Mouse (Mus musculus): ENCODE measurements around the gene Slc7a11. TPM values are rescaled to one million over a fixed set of nuclear protein-coding genes. Genes with fewer than 3 reads are reported as not detected.

The Slc7a11 gene
- polyA plus RNA-seq, 1 experiment from 2014 or later: 2.7 TPM

DNA sequence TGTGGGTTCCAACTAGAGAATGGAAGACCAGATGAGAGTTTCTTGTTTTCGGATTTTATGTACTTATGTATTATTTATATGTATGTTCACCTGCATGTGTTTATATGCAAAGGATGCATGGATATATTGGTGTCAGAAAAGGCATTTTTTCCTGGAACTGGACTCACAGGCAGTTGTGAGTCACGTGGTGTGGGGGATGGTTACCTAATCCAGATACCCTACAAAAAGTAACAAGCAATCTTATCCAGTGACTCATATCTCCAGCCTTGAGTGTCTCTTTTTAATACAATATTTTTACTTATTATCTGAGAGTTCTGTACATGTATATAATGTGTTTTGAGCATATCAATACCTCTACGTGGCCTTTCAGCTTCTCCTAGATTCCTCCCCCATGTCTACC, 469.4 kb downstream of the Slc7a11 start:
- Histone ChIP-seq H3K9ac (ENCODE audit: low read depth, low read length) (no peak overlapping the region), H3K4me1 (ENCODE audit: control insufficient read depth, insufficient read depth, low read length) (no peaks in the 10 kb centered on the region), H3K36me3 (ENCODE audit: control insufficient read depth, insufficient read depth, low read length) (no peaks in the 10 kb centered on the region), H3K4me2 (ENCODE audit: low read length) (no peak overlapping the region), H3K27me3 (ENCODE audit: control insufficient read depth, insufficient read depth, low read depth, low read length) (no peaks in the 10 kb centered on the region), H3K9me3 (replicated peaks; ENCODE audit: control insufficient read depth, low read length, poor library complexity, severe bottlenecking) (no peaks in the 10 kb centered on the region), H3K4me3 (ENCODE audit: low read depth, low read length) (no peak overlapping the region), H3K27ac (ENCODE audit: low read length) (no peak overlapping the region)
- ATAC-seq: no peak
- WGBS: 91% methylated on average over 3 of the region's 3 CpGs

DNA sequence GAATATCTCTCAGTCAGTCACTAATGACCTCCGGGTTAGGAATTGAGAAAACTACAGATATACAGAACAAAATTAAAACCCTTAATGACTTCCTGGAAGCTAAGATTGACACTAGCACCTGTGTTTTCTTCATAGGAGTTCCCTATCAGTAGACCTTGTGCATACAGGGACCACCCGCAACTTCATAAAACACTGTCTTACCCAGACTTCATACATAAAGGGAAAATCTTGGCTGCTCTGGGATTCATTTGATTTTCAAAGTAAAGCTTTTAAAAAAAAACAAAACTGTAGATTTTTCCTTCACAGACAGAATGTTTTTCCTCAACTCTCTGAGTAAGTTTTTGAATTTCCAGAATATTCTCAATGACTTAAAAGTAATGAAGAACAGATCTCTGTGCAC, 477.8 kb downstream of the Slc7a11 start:
- Histone ChIP-seq H3K27me3 (ENCODE audit: control insufficient read depth, insufficient read depth, low read depth, low read length) (no peaks in the 10 kb centered on the region), H3K4me2 (ENCODE audit: low read length) (no peak overlapping the region), H3K4me3 (ENCODE audit: low read depth, low read length) (no peak overlapping the region), H3K4me1 (ENCODE audit: control insufficient read depth, insufficient read depth, low read length) (no peaks in the 10 kb centered on the region), H3K9ac (ENCODE audit: low read depth, low read length) (no peak overlapping the region), H3K27ac (ENCODE audit: low read length) (no peak overlapping the region), H3K9me3 (replicated peaks; ENCODE audit: control insufficient read depth, low read length, poor library complexity, severe bottlenecking) (no peaks in the 10 kb centered on the region), H3K36me3 (ENCODE audit: control insufficient read depth, insufficient read depth, low read length) (no peaks in the 10 kb centered on the region)
- no peak for ATAC-seq
- WGBS: 94% methylated on average over 2 of the region's 2 CpGs

DNA sequence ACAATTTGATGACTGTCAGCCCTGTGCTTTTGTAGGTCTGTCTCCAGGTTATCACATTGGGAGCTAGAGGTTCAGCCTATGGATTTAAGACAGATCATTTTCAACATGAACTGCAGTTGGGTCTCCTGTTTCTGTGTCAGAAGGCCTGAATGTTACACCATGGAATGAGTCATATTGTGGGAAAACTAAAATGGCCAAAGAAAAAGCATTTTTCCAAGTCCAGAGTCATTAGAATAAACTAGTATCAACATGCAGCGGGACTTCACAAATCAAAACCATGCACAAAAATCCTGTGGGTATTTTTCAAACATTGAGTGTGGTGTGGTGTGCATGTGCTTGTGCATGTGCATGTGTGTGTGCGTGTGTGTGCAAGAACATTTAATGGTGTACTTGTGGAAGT, 482.8 kb downstream of the Slc7a11 start:
- 93% methylated on average over 2 of the region's 2 CpGs for WGBS
- no peak for ATAC-seq

DNA sequence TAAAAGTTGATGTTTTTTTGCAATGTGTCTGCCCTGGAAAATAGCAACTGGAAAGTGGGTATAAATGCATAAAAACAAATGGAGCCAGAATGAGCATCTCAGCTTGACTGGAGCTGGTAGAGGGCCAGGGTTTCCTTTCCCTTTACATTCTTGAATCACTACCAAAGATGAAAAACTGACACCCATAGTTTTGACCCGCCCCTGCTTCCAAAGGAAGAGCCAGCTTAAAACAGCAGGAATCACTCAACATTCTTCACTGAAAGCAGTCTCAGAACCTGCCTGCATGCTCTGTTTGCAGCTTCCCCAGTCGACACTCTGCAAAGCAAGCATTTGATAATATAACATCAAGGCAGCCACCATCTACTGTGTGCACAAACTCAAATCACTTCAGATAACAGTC, 496.6 kb downstream of the Slc7a11 start:
- Histone ChIP-seq H3K4me2 (ENCODE audit: low read length) (no peak overlapping the region), H3K27me3 (ENCODE audit: control insufficient read depth, insufficient read depth, low read depth, low read length) (no peaks in the 10 kb centered on the region), H3K27ac (ENCODE audit: low read length) (no peak overlapping the region), H3K9me3 (replicated peaks; ENCODE audit: control insufficient read depth, low read length, poor library complexity, severe bottlenecking) (no peaks in the 10 kb centered on the region), H3K9ac (ENCODE audit: low read depth, low read length) (no peak overlapping the region), H3K36me3 (ENCODE audit: control insufficient read depth, insufficient read depth, low read length) (no peaks in the 10 kb centered on the region), H3K4me1 (ENCODE audit: control insufficient read depth, insufficient read depth, low read length) (no peaks in the 10 kb centered on the region), H3K4me3 (ENCODE audit: low read depth, low read length) (no peak overlapping the region)
- WGBS: 59% methylated on average over 2 of the region's 2 CpGs
- ATAC-seq: no peak

More for the DNA sequence above, 482.8 kb downstream of the Slc7a11 start:
- Histone ChIP-seq H3K4me1 (ENCODE audit: control insufficient read depth, insufficient read depth, low read length) (no peaks in the 10 kb centered on the region), H3K9me3 (replicated peaks; ENCODE audit: control insufficient read depth, low read length, poor library complexity, severe bottlenecking) (no peaks in the 10 kb centered on the region), H3K9ac (ENCODE audit: low read depth, low read length) (no peak overlapping the region), H3K4me2 (ENCODE audit: low read length) (no peak overlapping the region), H3K4me3 (ENCODE audit: low read depth, low read length) (no peak overlapping the region), H3K27ac (ENCODE audit: low read length) (no peak overlapping the region), H3K36me3 (ENCODE audit: control insufficient read depth, insufficient read depth, low read length) (no peaks in the 10 kb centered on the region), H3K27me3 (ENCODE audit: control insufficient read depth, insufficient read depth, low read depth, low read length) (no peaks in the 10 kb centered on the region)

DNA sequence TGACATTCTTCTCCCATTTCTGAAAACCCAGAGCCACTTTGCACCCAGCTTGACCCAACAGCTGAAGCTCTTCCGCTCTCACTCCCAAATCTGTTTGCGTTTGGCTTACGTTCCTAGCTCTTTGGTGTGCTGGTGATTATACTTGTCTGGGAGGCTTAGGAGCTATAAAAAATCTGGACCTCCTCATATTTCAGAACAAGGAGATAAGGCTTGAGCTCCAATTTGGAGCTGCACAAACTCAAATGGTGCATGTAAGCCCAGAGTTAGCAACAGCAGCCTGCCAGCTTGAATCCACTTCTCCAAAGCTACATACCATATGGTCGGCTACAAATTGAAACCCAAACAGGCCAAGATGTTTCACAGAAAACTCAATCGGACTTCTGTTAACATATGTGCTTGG, 498.6 kb downstream of the Slc7a11 start:
- Histone ChIP-seq H3K4me2 (ENCODE audit: low read length) (no peak overlapping the region), H3K27me3 (ENCODE audit: control insufficient read depth, insufficient read depth, low read depth, low read length) (no peaks in the 10 kb centered on the region), H3K36me3 (ENCODE audit: control insufficient read depth, insufficient read depth, low read length) (no peaks in the 10 kb centered on the region), H3K9ac (ENCODE audit: low read depth, low read length) (no peak overlapping the region), H3K4me1 (ENCODE audit: control insufficient read depth, insufficient read depth, low read length) (no peaks in the 10 kb centered on the region), H3K4me3 (ENCODE audit: low read depth, low read length) (no peak overlapping the region), H3K9me3 (replicated peaks; ENCODE audit: control insufficient read depth, low read length, poor library complexity, severe bottlenecking) (no peaks in the 10 kb centered on the region), H3K27ac (ENCODE audit: low read length) (no peak overlapping the region)
- no peak for ATAC-seq
- 89% methylated on average over 5 of the region's 5 CpGs for WGBS

DNA sequence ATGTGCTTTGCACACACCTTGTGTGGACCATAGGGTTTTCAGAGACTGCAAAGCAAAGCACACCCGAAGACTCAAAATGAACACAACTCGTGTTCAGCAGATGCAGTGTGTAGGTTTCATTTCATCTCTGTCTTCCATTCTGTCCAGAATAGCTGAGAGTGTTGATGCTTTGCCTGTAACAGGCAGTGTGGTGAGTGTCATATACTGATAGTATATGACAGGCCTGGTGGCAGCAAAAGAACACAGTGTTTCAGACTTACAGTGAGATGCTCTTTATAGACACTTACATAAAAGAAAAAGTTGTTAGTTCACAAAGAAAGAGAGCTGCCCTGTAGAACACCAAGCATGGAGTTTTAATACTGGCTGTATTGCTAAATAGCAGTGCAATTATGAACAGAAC, 505.8 kb downstream of the Slc7a11 start:
- H3K4me2 ChIP-seq (ENCODE audit: low read length): no peak overlapping the region
- H3K27ac ChIP-seq (ENCODE audit: low read length): no peak overlapping the region
- ATAC-seq: no peak
- 81% methylated on average over 2 of the region's 2 CpGs for WGBS
- no peak overlapping the region for H3K4me3 ChIP-seq (ENCODE audit: low read depth, low read length)
- peaks cover 2% of the 10 kb centered on the region; the same call in 1 of the 2 replicates for H3K4me1 ChIP-seq (ENCODE audit: control insufficient read depth, insufficient read depth, low read length)
- H3K27me3 ChIP-seq (ENCODE audit: control insufficient read depth, insufficient read depth, low read depth, low read length): no peaks in the 10 kb centered on the region
- H3K36me3 ChIP-seq (ENCODE audit: control insufficient read depth, insufficient read depth, low read length): no peaks in the 10 kb centered on the region
- H3K9ac ChIP-seq (ENCODE audit: low read depth, low read length): no peak overlapping the region
- H3K9me3 ChIP-seq (replicated peaks; ENCODE audit: control insufficient read depth, low read length, poor library complexity, severe bottlenecking): no peaks in the 10 kb centered on the region

DNA sequence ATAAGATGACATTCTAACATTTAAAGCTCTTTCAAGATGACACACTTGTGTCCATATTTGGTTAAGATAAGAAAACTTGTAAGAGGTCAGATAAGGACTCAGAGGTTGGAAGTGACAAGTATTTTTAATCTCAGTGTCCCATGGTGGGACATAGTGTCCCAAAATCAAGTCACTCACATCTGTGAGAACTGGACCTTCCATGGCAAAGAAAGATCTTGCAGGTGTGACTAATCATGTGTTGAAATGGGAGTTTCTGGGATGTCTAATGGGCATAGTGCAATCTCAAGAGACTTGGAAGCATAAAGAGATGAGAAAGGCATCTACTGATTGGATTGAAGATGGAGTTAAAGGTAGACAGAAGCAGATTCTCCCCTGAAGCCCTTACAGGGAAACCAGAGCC, 513.9 kb downstream of the Slc7a11 start:
- ATAC-seq: no peak
- no peaks in the 10 kb centered on the region for H3K4me1 ChIP-seq (ENCODE audit: control insufficient read depth, insufficient read depth, low read length)
- no peaks in the 10 kb centered on the region for H3K27me3 ChIP-seq (ENCODE audit: control insufficient read depth, insufficient read depth, low read depth, low read length)
- no peak overlapping the region for H3K4me3 ChIP-seq (ENCODE audit: low read depth, low read length)
- no peak overlapping the region for H3K9ac ChIP-seq (ENCODE audit: low read depth, low read length)
- no peak overlapping the region for H3K27ac ChIP-seq (ENCODE audit: low read length)
- H3K36me3 ChIP-seq (ENCODE audit: control insufficient read depth, insufficient read depth, low read length): no peaks in the 10 kb centered on the region
- no peak overlapping the region for H3K4me2 ChIP-seq (ENCODE audit: low read length)
- H3K9me3 ChIP-seq (replicated peaks; ENCODE audit: control insufficient read depth, low read length, poor library complexity, severe bottlenecking): no peaks in the 10 kb centered on the region

DNA sequence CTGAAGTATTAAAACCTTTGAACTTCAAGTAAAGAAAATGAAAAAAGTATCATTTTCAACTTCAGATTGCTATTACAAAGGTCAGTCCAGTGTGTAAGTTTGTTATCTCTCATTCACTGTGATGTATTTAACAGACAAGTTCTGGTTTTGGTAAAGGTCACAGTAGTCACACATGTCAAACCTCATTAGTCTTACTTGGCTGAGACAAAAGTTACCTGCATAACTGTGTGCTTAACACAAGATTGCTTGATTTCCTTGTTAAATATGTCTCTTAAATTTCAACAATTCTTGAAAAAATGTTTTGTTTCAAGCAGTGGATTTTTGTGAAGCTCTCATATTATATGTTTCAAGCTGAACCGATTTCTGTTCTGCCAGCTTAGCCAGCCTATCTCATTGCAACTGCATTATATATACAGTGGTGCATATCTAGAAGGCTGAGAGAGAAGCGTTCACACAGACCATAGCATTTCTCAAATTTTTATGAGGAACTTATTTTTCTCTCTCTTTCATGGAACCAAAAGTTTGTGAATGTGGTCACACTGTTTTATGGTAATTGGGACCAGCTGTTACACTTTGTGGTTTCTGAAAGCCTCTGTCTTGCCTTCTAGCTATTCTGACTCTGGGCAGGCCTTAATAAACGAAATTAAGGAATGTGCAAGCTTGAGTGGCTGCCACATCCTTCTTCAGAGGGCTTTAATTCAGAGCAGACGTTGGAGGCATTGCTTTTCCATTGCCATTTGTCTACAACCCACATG, 514.7 kb downstream of the Slc7a11 start:
- Histone ChIP-seq H3K4me3 (ENCODE audit: low read depth, low read length) (no peak overlapping the region), H3K9ac (ENCODE audit: low read depth, low read length) (no peak overlapping the region), H3K27ac (ENCODE audit: low read length) (no peak overlapping the region), H3K36me3 (ENCODE audit: control insufficient read depth, insufficient read depth, low read length) (no peaks in the 10 kb centered on the region), H3K27me3 (ENCODE audit: control insufficient read depth, insufficient read depth, low read depth, low read length) (no peaks in the 10 kb centered on the region), H3K4me1 (ENCODE audit: control insufficient read depth, insufficient read depth, low read length) (no peaks in the 10 kb centered on the region), H3K4me2 (ENCODE audit: low read length) (no peak overlapping the region), H3K9me3 (replicated peaks; ENCODE audit: control insufficient read depth, low read length, poor library complexity, severe bottlenecking) (no peaks in the 10 kb centered on the region)
- 44% methylated on average over 4 of the region's 4 CpGs for WGBS
- no peak for ATAC-seq

DNA sequence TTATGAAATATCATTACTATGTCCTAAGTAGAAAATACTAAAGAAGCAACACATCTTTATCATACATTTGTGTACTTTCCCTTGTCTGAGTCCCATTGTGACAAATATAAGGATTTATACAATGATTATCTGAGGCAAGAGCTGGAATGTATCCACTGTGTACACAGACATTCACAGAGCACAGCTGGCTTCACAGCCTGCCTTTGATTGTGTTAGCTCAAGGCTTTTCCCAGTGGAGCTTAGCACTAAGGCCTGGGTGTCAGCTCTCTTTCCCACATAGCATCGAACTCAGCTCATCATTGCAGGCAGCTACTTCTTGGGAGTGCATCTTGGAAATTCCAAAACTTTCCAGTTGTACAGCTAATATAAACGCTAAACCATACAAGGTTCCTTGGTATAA, 529.5 kb downstream of the Slc7a11 start:
- Histone ChIP-seq H3K9ac (ENCODE audit: low read depth, low read length) (no peak overlapping the region), H3K9me3 (replicated peaks; ENCODE audit: control insufficient read depth, low read length, poor library complexity, severe bottlenecking) (0 out of 2 replicates have a peak, but pooled peaks cover 2% of the 10 kb centered on the region), H3K4me2 (ENCODE audit: low read length) (no peak overlapping the region), H3K4me3 (ENCODE audit: low read depth, low read length) (no peak overlapping the region), H3K27ac (ENCODE audit: low read length) (no peak overlapping the region), H3K36me3 (ENCODE audit: control insufficient read depth, insufficient read depth, low read length) (no peaks in the 10 kb centered on the region), H3K27me3 (ENCODE audit: control insufficient read depth, insufficient read depth, low read depth, low read length) (no peaks in the 10 kb centered on the region), H3K4me1 (ENCODE audit: control insufficient read depth, insufficient read depth, low read length) (peaks cover 1% of the 10 kb centered on the region; the same call in 1 of the 2 replicates)
- WGBS: 62% methylated on average over 2 of the region's 2 CpGs
- no peak for ATAC-seq
